Mouse (Mus musculus): Measurements from ENCODE around the gene Rtl1. TPM values are rescaled to one million over a fixed set of nuclear protein-coding genes. Genes with fewer than 3 reads are reported as not detected.
A peak's percentile ranks its signal among the peaks of the same experiment; 100 is the strongest.

Gene Rtl1
- polyA plus RNA-seq (2014; fragmentation: Nextera tagmentation; extraction: Ambion mirVana), result 1.2 and 2.0 TPM in 2 replicates

DNA sequence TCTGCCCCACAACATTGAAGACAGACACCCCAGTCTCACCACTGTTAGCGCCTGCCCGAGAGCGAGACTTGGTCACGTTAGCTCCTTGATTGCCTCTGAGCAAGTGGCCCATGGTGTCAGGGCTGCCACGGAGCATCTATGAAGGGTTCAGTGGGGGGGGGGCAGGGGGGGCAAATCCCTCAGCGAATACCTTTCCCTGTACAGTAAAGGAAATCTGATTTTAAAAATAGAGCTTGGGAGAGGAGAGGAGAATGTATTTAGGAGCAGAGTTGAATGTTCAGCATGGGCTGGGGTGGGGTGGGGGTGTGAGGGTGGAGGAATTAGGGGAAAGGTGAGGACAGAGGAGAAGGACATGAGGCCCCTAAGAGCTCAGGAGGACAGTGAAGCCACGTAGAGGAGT lies at the start of gene Rtl1:
Rtl1 (minus strand) TSS at position 101 of the 400 bp plus-strand sequence.
- 88% methylated on average over 7 of the region's 7 CpGs for WGBS
- Histone ChIP-seq H3K9me3 (ENCODE audit: control insufficient read depth, low read length) (no peaks in the 10 kb centered on the region), H3K4me2 (ENCODE audit: low read length) (no peak within 1 kb of the TSS), H3K9ac (replicated peaks; ENCODE audit: low read length) (no peak within 1 kb of the TSS), H3K27ac (replicated peaks; ENCODE audit: low read depth, low read length) (no peak within 1 kb of the TSS), H3K4me3 (replicated peaks; ENCODE audit: low read depth, low read length) (no peak within 1 kb of the TSS), H3K36me3 (ENCODE audit: control insufficient read depth, insufficient read depth, low read length) (peaks cover 28% of the 10 kb centered on the region), H3K4me1 (ENCODE audit: control insufficient read depth, insufficient read depth, low read length) (no peaks in the 10 kb centered on the region), H3K27me3 (ENCODE audit: control insufficient read depth, insufficient read depth, low read length) (no peaks in the 10 kb centered on the region)
- DNase-seq (no peak), ATAC-seq (ENCODE audit: low FRiP score, low TSS enrichment) (no peak)

DNA sequence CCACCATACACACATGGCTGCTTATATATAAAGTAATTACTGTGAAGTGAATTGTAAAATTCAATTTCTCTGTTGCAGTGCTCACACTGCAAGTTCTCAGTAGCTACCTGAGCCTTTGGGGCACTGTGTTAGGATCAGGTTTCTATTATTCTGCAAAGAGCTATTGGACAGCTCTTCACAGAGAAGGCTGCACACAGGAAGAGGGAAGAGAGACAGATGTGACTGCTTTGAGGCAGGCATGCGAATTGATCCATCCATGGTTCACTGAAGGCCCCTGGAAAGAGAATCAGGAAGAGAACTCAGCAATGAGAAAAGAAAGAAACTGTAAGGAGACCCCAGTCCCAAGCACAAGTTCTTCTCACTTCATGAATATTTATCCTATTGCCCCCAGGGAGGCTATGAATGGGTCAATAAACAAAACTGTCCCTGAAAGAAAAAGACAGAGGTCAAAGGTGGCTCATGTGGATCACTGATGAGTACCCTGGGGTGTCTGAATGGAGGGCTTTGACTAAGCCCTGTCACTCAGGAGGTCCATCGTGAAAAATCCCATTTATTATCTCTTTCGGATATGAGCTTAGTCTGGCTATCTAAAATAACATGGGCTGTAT lies 40.5 kb upstream of the Rtl1 start:
- Histone ChIP-seq H3K27ac (replicated peaks; ENCODE audit: low read depth, low read length) (no peak overlapping the region), H3K36me3 (ENCODE audit: control insufficient read depth, insufficient read depth, low read length) (peaks cover 10% of the 10 kb centered on the region; the same call in 1 of the 2 replicates), H3K4me3 (replicated peaks; ENCODE audit: low read depth, low read length) (no peak overlapping the region), H3K4me1 (ENCODE audit: control insufficient read depth, insufficient read depth, low read length) (0 out of 2 replicates have a peak, but pooled peaks cover 4% of the 10 kb centered on the region), H3K4me2 (ENCODE audit: low read length) (no peak overlapping the region), H3K27me3 (ENCODE audit: control insufficient read depth, insufficient read depth, low read length) (no peaks in the 10 kb centered on the region), H3K9me3 (ENCODE audit: control insufficient read depth, low read length) (no peaks in the 10 kb centered on the region), H3K9ac (replicated peaks; ENCODE audit: low read length) (no peak overlapping the region)
- WGBS, result 4% methylated on average over 3 of the region's 3 CpGs
- DNase-seq (peak; percentile 26), ATAC-seq (ENCODE audit: low FRiP score, low TSS enrichment) (no peak)

DNA sequence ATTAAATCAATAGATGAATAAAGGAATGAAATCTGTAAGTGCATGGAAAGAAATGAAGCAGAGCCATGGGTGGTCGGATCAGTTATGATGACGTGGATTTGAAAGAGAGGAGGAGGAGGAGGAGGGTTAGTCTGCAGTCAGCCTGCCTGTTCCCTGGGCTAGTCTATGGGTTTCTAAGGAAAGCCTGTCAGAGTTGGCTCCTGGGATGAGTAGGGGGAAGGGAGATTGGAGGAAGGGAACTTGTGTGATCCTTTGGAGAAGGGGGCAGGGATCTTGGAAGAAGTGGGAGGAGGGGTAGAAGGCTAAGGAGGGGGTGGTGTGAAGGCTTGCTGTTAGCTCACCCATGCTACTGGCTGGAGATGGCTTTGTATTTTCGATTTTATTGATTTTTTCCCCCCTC lies 31.9 kb upstream of the Rtl1 start:
- no peaks in the 10 kb centered on the region for H3K4me1 ChIP-seq (ENCODE audit: control insufficient read depth, insufficient read depth, low read length)
- no peaks in the 10 kb centered on the region for H3K9me3 ChIP-seq (ENCODE audit: control insufficient read depth, low read length)
- no peak for DNase-seq
- H3K4me2 ChIP-seq (ENCODE audit: low read length), result no peak overlapping the region
- H3K27ac ChIP-seq (replicated peaks; ENCODE audit: low read depth, low read length), result no peak overlapping the region
- H3K9ac ChIP-seq (replicated peaks; ENCODE audit: low read length), result no peak overlapping the region
- WGBS, result 22% methylated on average over 3 of the region's 3 CpGs
- H3K4me3 ChIP-seq (replicated peaks; ENCODE audit: low read depth, low read length), result no peak overlapping the region
- H3K27me3 ChIP-seq (ENCODE audit: control insufficient read depth, insufficient read depth, low read length), result no peaks in the 10 kb centered on the region
- H3K36me3 ChIP-seq (ENCODE audit: control insufficient read depth, insufficient read depth, low read length), result peaks cover 6% of the 10 kb centered on the region
- no peak for ATAC-seq (ENCODE audit: low FRiP score, low TSS enrichment)

DNA sequence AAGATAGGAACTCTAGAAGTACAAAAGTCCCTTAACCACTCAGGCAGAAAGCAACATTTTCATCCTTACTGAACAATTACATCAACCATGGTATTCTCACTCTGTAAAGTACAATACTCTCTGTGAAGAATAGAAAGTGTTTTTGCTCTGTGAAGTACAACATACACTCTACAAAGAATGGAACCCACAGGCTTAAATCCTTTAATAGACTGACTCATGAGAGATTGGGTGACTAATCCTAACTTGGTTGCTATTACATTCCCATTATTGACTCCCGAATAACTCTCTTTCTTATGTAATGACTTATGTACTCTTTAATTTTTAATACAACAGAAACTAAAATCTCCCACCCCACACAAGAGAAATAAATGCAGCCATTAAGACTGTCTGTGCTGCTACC lies 28.8 kb upstream of the Rtl1 start:
- ATAC-seq (ENCODE audit: low FRiP score, low TSS enrichment) (no peak), DNase-seq (no peak)
- Histone ChIP-seq H3K27me3 (ENCODE audit: control insufficient read depth, insufficient read depth, low read length) (no peaks in the 10 kb centered on the region), H3K4me1 (ENCODE audit: control insufficient read depth, insufficient read depth, low read length) (no peaks in the 10 kb centered on the region), H3K4me3 (replicated peaks; ENCODE audit: low read depth, low read length) (no peak overlapping the region), H3K9me3 (ENCODE audit: control insufficient read depth, low read length) (no peaks in the 10 kb centered on the region), H3K27ac (replicated peaks; ENCODE audit: low read depth, low read length) (no peak overlapping the region), H3K36me3 (ENCODE audit: control insufficient read depth, insufficient read depth, low read length) (peaks cover 15% of the 10 kb centered on the region), H3K9ac (replicated peaks; ENCODE audit: low read length) (no peak overlapping the region), H3K4me2 (ENCODE audit: low read length) (no peak overlapping the region)
- 74% methylated on average over 1 of the region's 1 CpGs for WGBS

DNA sequence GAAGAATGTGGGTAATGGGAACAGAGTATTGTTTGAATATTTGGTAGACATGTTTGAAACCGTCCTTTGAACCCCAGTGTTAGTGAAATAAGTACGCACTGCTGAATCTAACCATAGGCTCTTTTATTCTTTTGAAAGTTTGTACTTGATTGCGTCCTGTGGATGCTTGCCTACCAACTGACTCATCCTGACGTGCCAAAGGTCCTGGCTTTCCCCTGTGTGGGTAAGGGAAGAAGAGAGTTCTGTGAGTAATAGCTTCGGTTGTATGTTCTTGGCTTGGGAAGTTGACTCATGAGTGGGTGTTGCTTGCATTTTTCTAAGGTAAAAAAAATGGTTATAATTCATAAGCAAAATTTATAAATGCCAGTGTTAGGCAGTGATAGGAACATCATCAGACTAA lies 26.8 kb upstream of the Rtl1 start:
- Histone ChIP-seq H3K27me3 (ENCODE audit: control insufficient read depth, insufficient read depth, low read length) (no peaks in the 10 kb centered on the region), H3K4me1 (ENCODE audit: control insufficient read depth, insufficient read depth, low read length) (no peaks in the 10 kb centered on the region), H3K27ac (replicated peaks; ENCODE audit: low read depth, low read length) (no peak overlapping the region), H3K9me3 (ENCODE audit: control insufficient read depth, low read length) (no peaks in the 10 kb centered on the region), H3K4me3 (replicated peaks; ENCODE audit: low read depth, low read length) (no peak overlapping the region), H3K4me2 (ENCODE audit: low read length) (no peak overlapping the region), H3K36me3 (ENCODE audit: control insufficient read depth, insufficient read depth, low read length) (peaks cover 15% of the 10 kb centered on the region; the same call in 1 of the 2 replicates), H3K9ac (replicated peaks; ENCODE audit: low read length) (no peak overlapping the region)
- DNase-seq, result no peak
- no peak for ATAC-seq (ENCODE audit: low FRiP score, low TSS enrichment)
- 94% methylated on average over 5 of the region's 5 CpGs for WGBS

DNA sequence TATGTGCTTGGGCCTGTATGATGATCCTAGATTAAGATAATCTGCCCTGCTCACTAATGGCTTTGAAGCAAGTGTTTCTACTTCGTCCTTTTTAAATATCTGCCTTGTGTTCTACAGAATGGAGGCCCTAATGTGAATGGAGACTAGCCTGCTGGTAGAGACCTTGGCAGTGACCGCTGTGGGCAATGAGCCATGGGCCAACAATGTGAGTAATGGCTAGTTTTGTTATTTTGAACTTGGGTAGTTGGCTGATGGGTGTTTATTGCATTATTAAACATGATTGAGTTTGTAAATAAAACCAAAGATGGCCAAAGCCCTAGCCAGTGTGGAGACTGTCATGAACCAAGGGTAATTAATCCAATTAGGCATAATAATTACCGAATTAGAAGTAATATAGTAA lies 20.1 kb upstream of the Rtl1 start:
- H3K36me3 ChIP-seq (ENCODE audit: control insufficient read depth, insufficient read depth, low read length), result peaks cover 17% of the 10 kb centered on the region
- no peak overlapping the region for H3K4me2 ChIP-seq (ENCODE audit: low read length)
- no peak overlapping the region for H3K4me3 ChIP-seq (replicated peaks; ENCODE audit: low read depth, low read length)
- H3K27me3 ChIP-seq (ENCODE audit: control insufficient read depth, insufficient read depth, low read length), result no peaks in the 10 kb centered on the region
- no peaks in the 10 kb centered on the region for H3K9me3 ChIP-seq (ENCODE audit: control insufficient read depth, low read length)
- no peaks in the 10 kb centered on the region for H3K4me1 ChIP-seq (ENCODE audit: control insufficient read depth, insufficient read depth, low read length)
- no peak for ATAC-seq (ENCODE audit: low FRiP score, low TSS enrichment)
- no peak overlapping the region for H3K27ac ChIP-seq (replicated peaks; ENCODE audit: low read depth, low read length)
- 83% methylated on average over 3 of the region's 3 CpGs for WGBS
- no peak for DNase-seq
- H3K9ac ChIP-seq (replicated peaks; ENCODE audit: low read length), result no peak overlapping the region

DNA sequence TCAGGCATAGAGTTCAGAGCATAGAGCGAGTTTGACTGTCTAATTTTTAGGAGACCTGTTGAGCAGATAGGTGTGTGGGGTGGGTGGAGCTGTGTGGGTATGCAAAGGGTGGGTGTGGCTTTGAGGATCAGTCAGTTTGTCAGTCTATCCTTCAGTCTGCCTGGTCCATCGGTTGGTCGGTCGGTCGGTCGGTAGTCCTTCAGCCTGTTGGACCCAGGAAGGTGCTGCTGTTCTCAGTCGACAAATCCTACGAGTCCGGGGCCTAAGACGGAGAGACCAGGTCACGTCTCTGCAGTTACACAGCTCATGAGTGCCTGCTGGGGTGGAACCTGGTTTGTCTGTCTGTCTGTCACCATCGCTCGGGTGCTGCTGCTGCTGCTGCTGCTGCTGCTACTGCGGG lies 17.9 kb upstream of the Rtl1 start:
- H3K27ac ChIP-seq (replicated peaks; ENCODE audit: low read depth, low read length), result no peak overlapping the region
- ATAC-seq (ENCODE audit: low FRiP score, low TSS enrichment) (no peak), DNase-seq (no peak)
- no peak overlapping the region for H3K4me3 ChIP-seq (replicated peaks; ENCODE audit: low read depth, low read length)
- no peaks in the 10 kb centered on the region for H3K9me3 ChIP-seq (ENCODE audit: control insufficient read depth, low read length)
- no peaks in the 10 kb centered on the region for H3K4me1 ChIP-seq (ENCODE audit: control insufficient read depth, insufficient read depth, low read length)
- WGBS, result 59% methylated on average over 14 of the region's 14 CpGs
- no peaks in the 10 kb centered on the region for H3K27me3 ChIP-seq (ENCODE audit: control insufficient read depth, insufficient read depth, low read length)
- H3K9ac ChIP-seq (replicated peaks; ENCODE audit: low read length), result no peak overlapping the region
- no peak overlapping the region for H3K4me2 ChIP-seq (ENCODE audit: low read length)
- peaks cover 26% of the 10 kb centered on the region for H3K36me3 ChIP-seq (ENCODE audit: control insufficient read depth, insufficient read depth, low read length)

DNA sequence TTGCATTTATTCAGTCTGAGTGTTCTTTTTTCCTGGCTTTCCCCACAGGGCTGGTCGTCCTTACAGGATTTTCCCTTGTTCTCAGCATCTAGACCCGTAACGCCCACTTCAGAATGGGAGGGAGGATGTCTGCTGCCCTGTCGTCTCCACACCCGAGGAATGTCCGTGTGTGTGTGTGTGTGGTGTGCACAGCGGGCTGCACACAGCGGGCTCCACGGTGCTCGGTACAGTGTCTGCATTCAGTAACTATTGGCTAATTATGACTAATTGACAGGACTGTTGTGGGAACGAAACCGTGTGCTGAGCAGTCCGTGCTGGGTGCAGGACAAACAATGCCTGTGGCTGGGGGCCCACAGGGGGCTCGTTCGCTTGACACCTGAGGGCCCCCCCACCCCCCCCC lies 17.0 kb upstream of the Rtl1 start:
- Histone ChIP-seq H3K4me3 (replicated peaks; ENCODE audit: low read depth, low read length) (no peak overlapping the region), H3K36me3 (ENCODE audit: control insufficient read depth, insufficient read depth, low read length) (peaks cover 31% of the 10 kb centered on the region), H3K27ac (replicated peaks; ENCODE audit: low read depth, low read length) (no peak overlapping the region), H3K9me3 (ENCODE audit: control insufficient read depth, low read length) (no peaks in the 10 kb centered on the region), H3K4me2 (ENCODE audit: low read length) (no peak overlapping the region), H3K27me3 (ENCODE audit: control insufficient read depth, insufficient read depth, low read length) (no peaks in the 10 kb centered on the region), H3K9ac (replicated peaks; ENCODE audit: low read length) (no peak overlapping the region), H3K4me1 (ENCODE audit: control insufficient read depth, insufficient read depth, low read length) (no peaks in the 10 kb centered on the region)
- DNase-seq (no peak), ATAC-seq (ENCODE audit: low FRiP score, low TSS enrichment) (no peak)
- WGBS, result 40% methylated on average over 13 of the region's 15 CpGs

DNA sequence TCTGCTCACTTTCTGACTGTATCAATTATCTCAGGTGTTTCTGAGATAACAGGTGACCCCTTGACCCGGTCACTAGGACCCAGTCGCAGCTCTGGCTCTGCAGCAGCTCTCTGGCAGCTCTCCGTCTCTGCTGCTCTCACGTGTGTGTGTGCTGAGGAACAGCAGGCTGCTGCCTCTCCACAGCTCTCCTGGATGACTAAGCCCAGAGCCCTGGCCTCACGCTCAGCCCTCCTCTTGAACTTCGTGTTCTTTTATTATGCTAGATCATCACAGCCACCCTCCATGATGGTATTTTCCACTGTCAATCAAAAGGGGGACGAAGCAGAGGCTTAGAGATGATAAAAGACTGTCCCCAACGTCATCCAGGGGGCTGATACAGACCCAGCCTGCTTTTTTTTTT lies 15.2 kb upstream of the Rtl1 start:
- H3K9me3 ChIP-seq (ENCODE audit: control insufficient read depth, low read length), result no peaks in the 10 kb centered on the region
- H3K4me2 ChIP-seq (ENCODE audit: low read length), result no peak overlapping the region
- no peaks in the 10 kb centered on the region for H3K4me1 ChIP-seq (ENCODE audit: control insufficient read depth, insufficient read depth, low read length)
- DNase-seq (no peak), ATAC-seq (ENCODE audit: low FRiP score, low TSS enrichment) (no peak)
- peaks cover 48% of the 10 kb centered on the region for H3K36me3 ChIP-seq (ENCODE audit: control insufficient read depth, insufficient read depth, low read length)
- H3K9ac ChIP-seq (replicated peaks; ENCODE audit: low read length), result no peak overlapping the region
- H3K27me3 ChIP-seq (ENCODE audit: control insufficient read depth, insufficient read depth, low read length), result no peaks in the 10 kb centered on the region
- H3K27ac ChIP-seq (replicated peaks; ENCODE audit: low read depth, low read length), result no peak overlapping the region
- WGBS, result 55% methylated on average over 8 of the region's 8 CpGs
- no peak overlapping the region for H3K4me3 ChIP-seq (replicated peaks; ENCODE audit: low read depth, low read length)
